Mouse (Mus musculus) frontal cortex, postnatal 25 days (tissue): ENCODE results near the gene Ltbp2.

Experiments used
- DNase-seq, 2 experiments: peaks; one replicate each; pipeline ENCODE4 v3.0.0; 2022; ENCODE audit warnings: low spot score in 2 of 2

The Ltbp2 gene

GRCm38 (mm10) chr12:84880091-84880490 lies 3.8 kb upstream of the Ltbp2 start:
- no peak for DNase-seq

- DNase-seq = no peak
Measured at GRCm38 (mm10) chr12:84875761-84876480, 411 bp downstream of the Ltbp2 start.

GRCm38 (mm10) chr12:84873434-84873833 lies 2.9 kb downstream of the Ltbp2 start:
- no peak for DNase-seq

- DNase-seq = no peak
Measured at GRCm38 (mm10) chr12:84872310-84872709, 4.0 kb downstream of the Ltbp2 start.

GRCm38 (mm10) chr12:84865431-84865830 lies 10.9 kb downstream of the Ltbp2 start:
- no peak for DNase-seq

- no peak for DNase-seq
Measured at GRCm38 (mm10) chr12:84864801-84865200, 11.5 kb downstream of the Ltbp2 start.

- DNase-seq = no peak
Measured at GRCm38 (mm10) chr12:84863196-84863595, 13.1 kb downstream of the Ltbp2 start.

- DNase-seq = no peak
Measured at GRCm38 (mm10) chr12:84862136-84862910, 14.0 kb downstream of the Ltbp2 start.

GRCm38 (mm10) chr12:84858149-84859113 lies 17.9 kb downstream of the Ltbp2 start:
- no peak for DNase-seq

- no peak for DNase-seq
Measured at GRCm38 (mm10) chr12:84857706-84858105, 18.6 kb downstream of the Ltbp2 start.

GRCm38 (mm10) chr12:84856532-84856931 lies 19.8 kb downstream of the Ltbp2 start:
- DNase-seq = no peak

GRCm38 (mm10) chr12:84855084-84855625 lies 21.2 kb downstream of the Ltbp2 start:
- DNase-seq = no peak

GRCm38 (mm10) chr12:84854392-84855033 lies 21.8 kb downstream of the Ltbp2 start:
- DNase-seq = no peak

GRCm38 (mm10) chr12:84851403-84852040 lies 24.8 kb downstream of the Ltbp2 start:
- no peak for DNase-seq

GRCm38 (mm10) chr12:84847882-84848281 lies 28.4 kb downstream of the Ltbp2 start:
- no peak for DNase-seq

- DNase-seq = no peak
Measured at GRCm38 (mm10) chr12:84847480-84847879, 28.9 kb downstream of the Ltbp2 start.

GRCm38 (mm10) chr12:84846594-84847014 lies 29.7 kb downstream of the Ltbp2 start:
- DNase-seq = no peak

GRCm38 (mm10) chr12:84842706-84843105 lies 33.6 kb downstream of the Ltbp2 start:
- DNase-seq = no peak

- DNase-seq = no peak
Measured at GRCm38 (mm10) chr12:84841158-84842140, 34.9 kb downstream of the Ltbp2 start.
